Mouse (Mus musculus) cerebellum, adult (tissue): Measurements from ENCODE around the gene Nck2.

Experiments used
- ATAC-seq: cut with Nextera tagmentation; 2 replicates; pipeline ENCODE4 v1.9.2; 2017; ENCODE audit warnings: mild to moderate bottlenecking, moderate library complexity, mixed read lengths; ENCODE audit not compliant: insufficient number of reproducible peaks, low FRiP score, low TSS enrichment

The Nck2 gene

DNA sequence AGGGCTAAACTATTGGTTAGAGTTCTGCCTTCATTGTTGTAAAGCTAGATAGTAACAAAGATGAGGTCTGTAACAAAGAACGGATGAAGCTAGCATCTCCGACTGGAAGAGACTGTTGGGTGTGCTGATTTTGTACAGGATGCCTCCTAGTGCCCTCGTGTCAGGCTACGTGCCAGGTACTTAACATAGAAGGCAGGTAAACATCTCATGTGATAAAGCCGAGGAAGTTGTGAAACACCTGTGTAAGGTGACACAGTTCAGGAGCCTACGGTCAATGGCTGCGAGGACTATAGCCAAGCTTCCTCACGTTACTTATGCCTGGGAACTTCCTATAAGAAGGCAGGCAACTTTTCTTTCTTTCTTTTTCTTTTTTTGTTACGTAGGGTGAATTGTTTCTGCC lies at the start of gene Nck2:
Nck2 (plus strand) TSS at position 49 of the 400 bp plus-strand sequence.
- ATAC-seq, result no peak

- no peak for ATAC-seq
Observed at GRCm38 (mm10) chr1:43395040-43395439, 49.3 kb upstream of the Nck2 start.

DNA sequence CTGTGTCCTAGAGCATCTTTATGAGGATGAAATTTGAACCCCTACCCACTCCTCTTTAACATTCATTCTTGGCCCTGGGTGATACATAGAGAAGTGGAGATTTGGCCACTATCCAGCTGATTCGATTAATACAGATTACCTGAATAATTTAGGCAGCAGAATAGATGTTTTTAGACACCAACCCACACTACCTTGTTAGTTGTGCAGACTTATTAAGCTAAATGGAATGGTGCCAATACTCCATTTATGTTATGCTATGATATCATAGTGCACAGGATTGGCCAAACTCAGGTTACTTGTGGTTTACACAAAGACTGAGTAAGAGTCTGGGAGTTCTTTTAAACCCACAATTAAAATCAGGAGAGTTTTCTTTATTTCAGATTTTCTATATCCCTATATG lies 48.6 kb upstream of the Nck2 start:
- ATAC-seq, result no peak

DNA sequence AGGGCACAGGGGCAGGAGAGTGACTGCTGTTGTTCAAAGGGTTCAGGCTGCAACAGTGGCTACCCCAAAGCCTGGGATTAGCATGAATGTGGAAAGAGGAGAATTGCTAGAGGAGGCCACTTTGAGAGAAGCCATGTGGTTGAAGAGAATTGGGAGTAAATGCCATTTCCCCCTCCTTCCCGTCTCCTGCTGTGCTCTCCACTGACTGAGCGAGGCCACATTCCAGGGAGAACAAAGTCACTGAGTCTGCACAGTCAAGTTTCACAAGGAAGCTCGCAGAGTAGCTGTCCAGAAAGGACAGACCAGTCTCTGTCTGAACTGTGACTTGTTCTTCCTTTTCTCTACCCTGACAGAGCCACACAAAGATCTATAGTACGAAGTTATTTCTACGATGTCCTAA lies 47.9 kb upstream of the Nck2 start:
- no peak for ATAC-seq

- peak; percentile 66; the same call in 1 of the 2 replicates for ATAC-seq
Observed at GRCm38 (mm10) chr1:43397096-43397495, 47.3 kb upstream of the Nck2 start.

- ATAC-seq, result no peak
Observed at GRCm38 (mm10) chr1:43398738-43399601, 45.4 kb upstream of the Nck2 start.

GRCm38 (mm10) chr1:43399602-43400216 lies 44.7 kb upstream of the Nck2 start:
- ATAC-seq, result no peak

- no peak for ATAC-seq
Observed at GRCm38 (mm10) chr1:43400655-43401054, 43.7 kb upstream of the Nck2 start.

- ATAC-seq, result no peak
Observed at GRCm38 (mm10) chr1:43403341-43403740, 41.0 kb upstream of the Nck2 start.

GRCm38 (mm10) chr1:43404693-43405678 lies 39.4 kb upstream of the Nck2 start:
- ATAC-seq, result no peak

- no peak for ATAC-seq
Observed at GRCm38 (mm10) chr1:43409019-43409418, 35.4 kb upstream of the Nck2 start.

- no peak for ATAC-seq
Observed at GRCm38 (mm10) chr1:43412825-43413224, 31.6 kb upstream of the Nck2 start.

DNA sequence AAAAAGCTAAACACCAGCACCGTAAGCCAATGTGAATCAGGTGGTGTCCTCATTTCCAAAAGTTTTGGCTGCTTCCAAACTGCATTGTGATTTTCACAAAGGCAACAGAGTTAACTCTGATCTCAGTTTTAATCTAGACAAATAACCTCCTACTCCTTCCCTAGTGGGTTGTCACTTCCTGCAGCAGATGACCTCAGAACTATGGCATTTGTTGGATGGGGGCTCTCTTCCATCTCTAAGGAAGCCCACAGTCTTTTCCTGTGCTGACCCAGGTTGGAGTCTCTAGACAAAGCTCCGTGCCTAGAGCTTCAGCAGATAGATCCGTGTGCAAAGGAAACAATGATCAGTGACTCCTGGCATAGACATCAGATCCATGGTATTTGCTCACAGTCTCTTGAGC lies 31.1 kb upstream of the Nck2 start:
- ATAC-seq, result no peak

DNA sequence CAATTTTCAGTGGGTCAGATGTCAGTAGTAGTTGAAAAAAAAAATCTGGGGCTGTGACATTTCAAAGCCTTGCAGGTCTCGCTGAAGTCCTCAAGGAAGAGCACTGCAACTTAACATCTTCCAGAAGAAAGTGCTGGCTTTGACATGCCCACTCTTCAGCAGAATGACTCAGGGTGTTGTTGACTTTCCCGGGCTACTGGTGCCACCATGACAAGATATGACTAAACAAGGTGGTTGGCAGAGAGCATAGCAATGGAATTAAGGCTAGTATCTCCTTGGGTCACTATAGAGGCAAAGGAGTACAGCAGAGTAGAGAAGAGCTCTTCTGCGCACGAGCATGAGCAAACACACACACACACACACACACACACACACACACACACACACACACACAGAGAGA lies 30.6 kb upstream of the Nck2 start:
- no peak for ATAC-seq

GRCm38 (mm10) chr1:43414228-43414627 lies 30.2 kb upstream of the Nck2 start:
- ATAC-seq, result no peak

DNA sequence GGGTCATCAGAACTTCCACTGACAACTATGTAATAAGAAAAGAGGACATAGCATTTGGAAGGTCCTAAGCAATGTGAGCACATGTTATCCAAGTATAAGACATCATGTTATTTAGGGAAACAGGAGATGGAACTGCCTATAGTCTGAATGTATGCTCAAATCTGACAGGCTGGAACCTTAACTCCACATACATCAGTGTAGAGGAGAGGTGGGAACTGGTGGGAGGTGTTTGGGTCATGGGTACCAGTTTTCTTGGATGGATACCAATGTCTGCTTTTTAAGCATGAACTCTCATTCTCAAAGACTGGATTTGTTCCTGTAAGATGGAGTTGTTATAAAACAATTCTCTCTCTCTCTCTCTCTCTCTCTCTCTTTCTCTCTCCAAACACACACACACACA lies 29.4 kb upstream of the Nck2 start:
- no peak for ATAC-seq

DNA sequence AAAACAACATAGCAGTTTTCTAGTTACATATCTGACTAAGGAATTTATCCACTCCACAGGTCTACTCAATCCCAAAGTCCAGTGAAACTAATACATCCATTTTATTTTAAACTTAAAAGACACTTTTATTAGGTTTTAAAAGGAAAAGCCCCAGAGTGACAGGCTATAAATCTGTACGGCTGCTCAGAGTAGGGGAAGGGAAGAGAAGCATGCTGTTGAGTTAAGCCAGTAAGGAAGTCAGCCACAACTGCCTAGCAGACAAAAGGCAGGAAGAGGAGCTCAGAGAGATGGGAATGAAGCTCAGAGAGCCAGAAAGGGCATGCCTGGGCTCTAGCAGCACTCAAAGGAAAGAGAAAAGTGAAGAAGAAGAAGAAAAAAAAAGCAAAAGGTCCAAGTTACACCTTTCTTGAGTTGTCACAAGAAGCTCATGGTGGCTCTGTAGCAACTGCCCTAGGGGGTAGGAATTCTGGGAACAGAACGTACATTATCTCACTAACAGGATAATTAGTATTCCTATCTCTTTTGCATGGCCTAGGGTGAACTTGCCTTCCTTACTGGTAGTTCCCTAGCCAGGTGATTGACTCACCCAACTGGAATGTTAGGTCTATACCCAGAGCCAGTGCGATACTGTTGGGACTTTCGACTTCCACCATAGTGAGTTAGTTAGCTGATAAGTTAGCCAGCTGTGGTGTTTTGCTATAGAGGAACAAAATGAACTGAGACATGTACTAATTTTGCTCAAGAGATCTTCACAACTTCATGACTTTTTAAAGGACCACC lies 21.2 kb upstream of the Nck2 start:
- no peak for ATAC-seq

GRCm38 (mm10) chr1:43426526-43426925 lies 17.9 kb upstream of the Nck2 start:
- 0 out of 2 replicates have a peak, but pooled peaks have one; percentile 20 for ATAC-seq

- no peak for ATAC-seq
Observed at GRCm38 (mm10) chr1:43426993-43427535, 17.3 kb upstream of the Nck2 start.
